Mouse (Mus musculus) kidney, postnatal 14 days (tissue): ENCODE data around the gene Nme3.
A peak's percentile ranks its signal among the peaks of the same experiment; 100 is the strongest.

ENCODE experiments used
- DNase-seq: peaks from one replicate; pipeline ENCODE4 v3.0.0; 2022; ENCODE audit warnings: mixed read lengths

The Nme3 gene

DNA sequence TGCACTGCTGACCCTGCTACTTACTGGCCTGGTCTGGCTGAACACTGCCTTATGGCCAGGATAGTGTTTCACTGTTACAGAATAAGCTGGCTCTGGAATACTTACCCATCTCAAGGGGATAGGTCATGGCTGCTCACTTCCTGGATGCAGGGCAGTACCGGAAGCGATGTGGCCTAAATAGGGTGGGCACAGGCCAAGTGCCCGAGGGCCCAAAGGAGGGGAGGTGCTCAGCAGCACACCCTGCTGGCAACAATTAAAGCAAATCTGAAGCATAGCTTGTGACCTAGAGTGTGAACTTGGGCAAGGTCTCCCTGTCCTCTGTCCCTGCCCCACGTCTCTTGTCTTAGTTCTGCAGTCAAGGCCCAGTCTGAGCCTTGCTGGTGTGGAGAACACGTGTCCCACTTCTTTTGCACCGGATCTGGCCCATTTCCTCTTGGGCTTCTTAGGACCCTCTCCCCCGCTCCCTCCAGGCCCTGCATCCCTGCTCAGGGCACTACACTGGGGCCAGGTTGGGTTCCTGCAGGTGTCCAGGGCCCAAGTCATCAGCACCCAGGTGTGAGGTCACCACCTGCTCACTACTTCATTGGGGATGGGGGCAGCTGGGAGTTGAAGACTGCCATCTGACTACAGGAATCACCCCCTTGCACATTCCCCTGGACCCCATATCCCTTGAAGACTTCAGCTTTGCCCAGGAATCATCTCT, 14.4 kb upstream of the Nme3 start:
- DNase-seq: peak; percentile 54

DNA sequence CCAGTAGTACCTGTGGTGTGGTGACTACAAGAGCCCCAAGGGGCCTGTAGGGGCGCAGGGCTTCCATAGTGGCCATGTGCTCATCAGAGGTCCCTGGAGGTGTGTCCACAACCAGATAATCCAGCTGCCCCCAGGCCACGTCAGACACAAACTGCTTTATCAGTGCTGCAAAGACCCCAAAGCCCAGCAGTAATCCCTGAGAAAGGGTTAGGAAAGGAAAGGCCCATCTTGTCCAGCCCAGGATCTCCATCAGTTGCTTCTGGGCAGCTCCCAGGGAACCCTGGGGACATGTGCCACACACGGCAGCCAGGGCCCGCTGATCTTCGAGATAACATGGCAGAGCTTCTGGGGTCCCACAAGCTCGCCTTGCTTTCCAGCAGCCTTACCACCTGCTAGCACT, 11.9 kb upstream of the Nme3 start:
- DNase-seq: no peak

DNA sequence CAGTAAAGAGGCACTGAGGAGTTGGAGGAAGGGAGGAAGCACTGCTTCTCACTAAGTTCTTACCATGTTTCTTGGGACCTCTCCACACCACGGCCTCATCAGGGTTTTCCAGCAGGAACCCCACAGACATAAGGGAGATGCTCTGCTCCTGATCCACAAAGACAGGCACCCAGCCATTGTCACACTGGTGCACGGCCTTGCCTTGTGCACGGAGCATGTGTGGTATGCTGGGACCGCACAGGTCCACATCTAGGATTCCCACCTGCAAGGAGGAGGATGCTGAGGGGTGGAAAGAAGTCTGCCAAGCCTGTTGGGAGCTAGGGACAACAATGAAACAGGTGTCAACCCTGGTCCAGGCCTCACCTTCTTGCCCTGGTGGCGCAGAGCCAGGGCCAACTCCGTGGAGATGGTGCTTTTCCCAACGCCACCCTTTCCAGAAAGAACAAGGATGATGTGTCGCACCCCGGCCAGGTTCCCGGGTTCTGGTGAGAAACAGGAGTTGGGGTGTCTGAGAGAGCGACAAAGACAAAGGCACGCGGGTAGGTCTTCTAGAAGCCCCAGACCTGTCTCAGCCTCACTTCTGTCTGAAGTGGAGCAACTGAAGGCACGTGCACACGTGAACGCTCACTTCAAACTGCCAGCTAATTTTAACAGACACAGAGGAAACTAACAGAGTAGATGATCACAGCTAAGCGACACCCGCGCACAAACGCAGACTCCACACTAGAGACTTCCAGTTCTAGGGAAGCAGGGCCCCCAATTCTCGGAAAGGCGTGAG, 10.8 kb upstream of the Nme3 start:
- DNase-seq: no peak

DNA sequence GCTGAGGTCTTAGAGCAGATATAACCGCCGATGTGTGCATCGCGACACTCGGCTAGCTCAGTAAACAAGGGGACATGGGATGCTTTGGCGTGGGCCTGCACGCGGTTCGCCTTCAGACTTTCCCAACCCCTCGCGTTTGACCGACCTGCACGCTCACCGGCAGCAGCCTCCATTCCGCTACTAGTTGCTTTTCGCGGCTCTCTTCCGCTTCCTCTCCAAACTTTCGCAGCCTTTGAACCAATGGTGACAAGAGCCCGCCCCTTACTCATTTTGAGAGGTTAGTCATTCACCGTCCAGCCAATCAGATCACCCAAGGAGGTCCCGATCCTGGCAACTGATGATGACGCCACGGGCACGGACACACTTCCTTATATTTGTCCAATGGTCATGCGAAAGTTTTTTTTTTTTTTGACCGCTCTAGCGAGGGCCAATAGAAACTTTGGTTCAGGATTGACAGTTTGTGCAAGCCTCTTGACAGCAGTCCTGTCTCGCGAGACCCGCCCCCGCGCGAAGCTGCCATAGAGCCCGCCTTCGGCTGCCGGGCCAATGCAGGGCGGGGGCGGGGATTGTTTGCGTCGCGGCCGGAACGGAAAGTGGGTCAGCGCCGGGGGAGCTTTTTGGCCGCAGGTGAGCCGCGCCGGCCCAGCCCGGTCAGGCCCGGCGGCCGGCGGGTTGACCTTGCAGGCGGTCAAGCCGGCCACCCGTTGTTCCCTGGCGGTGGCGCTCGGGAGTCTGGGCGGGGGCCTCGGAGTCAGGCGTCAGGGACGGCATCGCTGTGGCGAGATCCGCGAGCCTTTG, 10.0 kb upstream of the Nme3 start, which contains the start of the genes Nubp2 and Spsb3:
TSS of gene Nubp2 (minus strand) at position 216 of the 798 bp plus-strand sequence.
TSS of gene Spsb3 (plus strand) at position 510 of the 798 bp plus-strand sequence.
- peak; percentile 98 for DNase-seq

DNA sequence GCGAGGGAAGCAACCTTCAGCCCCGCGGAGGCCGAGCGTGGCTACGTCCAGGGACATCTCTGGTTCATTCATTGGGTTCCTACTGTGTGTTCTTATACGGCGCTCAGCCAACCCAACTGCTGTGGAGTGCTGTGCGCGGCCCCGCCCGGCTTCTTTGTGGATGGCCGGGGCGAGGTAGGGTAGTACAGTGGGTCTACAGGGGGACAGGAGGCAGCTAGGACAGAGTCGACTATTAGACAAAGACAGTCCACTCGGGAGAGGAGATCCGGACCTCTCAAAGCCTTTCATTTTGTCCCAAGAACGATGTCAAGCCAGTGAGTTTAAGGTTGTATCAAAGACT, 9.4 kb upstream of the Nme3 start:
- no peak for DNase-seq

DNA sequence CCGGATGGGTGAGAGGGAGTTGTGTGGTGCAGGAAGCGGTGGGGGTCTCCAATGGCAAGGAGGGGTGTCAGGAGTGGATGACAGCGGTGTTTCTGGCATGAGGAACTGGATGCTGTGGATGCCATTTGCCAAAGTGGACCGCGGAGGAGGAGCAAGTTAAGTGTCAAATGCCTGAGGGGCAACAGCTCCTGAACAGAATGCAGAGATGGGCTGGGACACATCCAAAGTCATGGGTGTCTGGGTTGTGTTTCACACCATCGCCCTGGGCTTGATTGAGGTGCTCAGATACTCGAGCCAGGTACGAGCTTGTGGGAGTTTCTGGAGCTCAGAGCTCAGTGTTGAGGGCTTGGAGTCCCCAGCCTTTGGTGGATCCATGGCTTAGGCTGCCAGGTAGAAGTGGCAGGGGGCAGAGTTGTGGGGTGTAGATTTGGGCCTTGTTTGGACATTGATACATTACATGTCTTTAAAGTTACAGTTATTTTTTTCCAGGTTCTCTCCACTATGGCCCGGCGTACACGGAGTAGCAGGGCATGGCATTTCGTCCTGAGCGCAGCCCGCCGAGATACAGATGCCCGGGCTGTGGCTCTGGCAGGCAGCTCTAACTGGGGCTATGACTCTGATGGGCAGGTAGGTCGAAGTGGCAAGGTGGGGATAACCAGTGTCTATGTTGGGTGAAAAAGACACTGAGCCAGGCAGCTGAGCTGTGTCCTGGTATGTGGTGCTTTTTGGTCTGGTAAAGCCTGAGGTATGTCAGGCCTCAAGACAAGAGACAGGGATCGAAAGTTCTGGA, 8.8 kb upstream of the Nme3 start:
- DNase-seq: no peak

DNA sequence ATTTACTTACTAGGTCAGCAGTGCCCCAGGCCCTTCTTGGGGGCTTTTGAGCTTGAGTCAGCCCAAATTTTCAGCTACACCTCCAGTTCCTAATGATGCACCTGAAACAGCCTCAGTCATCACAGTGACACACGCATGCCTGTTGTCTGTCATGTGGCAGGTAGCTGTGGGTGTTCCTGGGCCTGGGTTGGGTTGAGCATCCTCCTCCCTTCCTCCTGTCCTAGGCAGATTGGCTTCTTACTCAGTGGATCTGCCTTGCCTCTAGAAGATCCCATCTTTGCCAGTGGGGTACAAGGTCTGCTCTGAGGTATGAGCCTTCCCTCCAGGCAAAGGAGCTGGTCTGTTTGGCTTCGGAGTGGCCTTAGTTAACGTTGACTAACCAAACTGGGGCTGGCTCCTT, 7.4 kb upstream of the Nme3 start:
- no peak for DNase-seq

DNA sequence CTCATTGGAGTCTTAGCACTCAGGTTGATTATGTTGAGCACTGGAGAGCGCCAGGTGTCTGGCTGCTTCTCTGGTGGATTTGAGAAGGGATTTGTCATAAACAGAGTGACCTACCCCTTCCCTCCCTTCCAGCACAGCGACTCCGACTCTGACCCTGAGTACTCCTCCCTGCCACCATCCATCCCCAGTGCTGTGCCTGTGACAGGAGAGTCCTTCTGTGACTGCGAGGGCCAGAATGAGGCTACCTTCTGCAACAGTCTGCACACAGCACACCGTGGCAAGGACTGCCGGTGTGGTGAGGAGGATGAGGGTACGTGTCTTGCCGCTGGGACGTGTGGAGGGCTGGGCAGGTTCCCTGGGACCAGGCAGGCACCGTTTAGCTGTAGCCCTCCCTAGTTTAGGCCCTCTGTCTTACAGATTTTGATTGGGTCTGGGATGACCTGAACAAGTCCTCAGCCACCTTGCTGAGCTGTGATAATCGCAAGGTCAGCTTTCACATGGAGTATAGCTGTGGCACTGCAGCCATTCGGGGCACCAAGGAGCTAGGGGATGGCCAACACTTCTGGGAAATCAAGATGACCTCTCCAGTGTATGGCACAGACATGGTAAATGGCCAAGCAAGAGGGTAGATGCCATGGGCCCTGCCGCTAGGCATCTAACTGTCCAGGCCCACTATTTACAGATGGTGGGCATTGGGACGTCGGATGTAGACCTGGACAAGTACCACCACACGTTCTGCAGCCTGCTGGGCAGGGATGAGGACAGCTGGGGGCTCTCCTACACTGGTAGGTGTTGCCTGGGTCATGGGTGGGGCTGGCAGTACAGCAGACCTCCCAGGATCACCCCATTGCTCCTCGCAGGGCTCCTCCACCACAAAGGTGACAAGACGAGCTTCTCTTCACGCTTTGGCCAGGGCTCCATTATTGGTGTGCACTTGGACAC, 5.9 kb upstream of the Nme3 start:
- DNase-seq: no peak

DNA sequence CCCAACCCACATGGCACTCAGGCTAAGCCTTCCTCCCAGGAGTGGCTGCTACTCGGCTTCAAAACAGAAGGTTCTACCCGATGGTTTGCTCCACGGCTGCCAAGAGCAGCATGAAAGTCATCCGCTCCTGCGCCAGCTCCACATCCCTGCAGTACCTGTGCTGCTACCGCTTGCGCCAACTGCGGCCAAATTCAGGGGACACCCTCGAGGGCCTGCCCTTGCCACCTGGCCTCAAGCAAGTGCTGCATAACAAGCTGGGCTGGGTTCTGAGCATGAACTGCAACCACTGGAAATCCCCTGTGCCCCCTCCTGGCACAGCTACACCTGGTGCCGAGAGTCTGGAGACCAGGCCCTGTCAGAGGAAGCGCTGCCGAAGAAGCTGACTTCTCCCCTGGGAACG, 5.0 kb upstream of the Nme3 start:
- no peak for DNase-seq

DNA sequence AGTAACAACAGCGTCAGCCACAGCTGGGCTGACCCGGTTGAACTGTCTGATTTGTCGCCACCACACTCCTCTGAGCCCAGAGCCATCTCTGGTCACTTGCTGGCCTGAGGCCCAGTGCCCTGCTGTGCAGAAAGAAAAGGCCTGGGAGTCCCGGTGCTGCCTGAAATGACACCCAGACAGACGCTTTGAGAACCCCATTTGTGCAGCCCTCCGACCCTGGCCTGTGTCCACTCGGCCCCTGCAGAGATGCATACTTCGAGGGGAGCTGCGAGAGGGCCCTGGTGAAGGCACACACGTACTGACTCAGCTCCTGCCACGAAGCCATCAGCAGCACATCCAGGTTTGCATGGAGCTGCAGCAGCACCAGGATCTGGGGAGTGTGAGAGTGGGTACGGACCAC, 3.5 kb upstream of the Nme3 start:
- no peak for DNase-seq

DNA sequence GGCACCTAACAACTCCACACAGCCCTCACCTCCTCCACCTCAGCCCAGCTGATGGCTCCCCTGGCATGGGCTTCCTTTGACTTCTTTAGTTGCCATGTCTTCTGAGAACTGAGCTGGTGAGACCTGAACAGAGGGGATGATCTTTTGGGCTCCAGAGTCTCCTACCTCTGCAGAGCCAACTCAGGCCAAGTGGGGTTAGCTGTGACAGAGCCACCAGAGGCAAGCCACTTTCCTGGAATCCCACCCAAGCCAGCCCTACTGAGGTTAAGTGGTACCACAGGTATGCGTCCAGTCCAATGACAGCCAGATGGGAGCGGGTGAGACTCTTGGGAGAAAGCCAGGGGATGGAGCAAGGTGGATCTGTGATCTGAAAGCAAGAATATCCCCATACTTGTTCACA, 3.0 kb upstream of the Nme3 start:
- no peak for DNase-seq

DNA sequence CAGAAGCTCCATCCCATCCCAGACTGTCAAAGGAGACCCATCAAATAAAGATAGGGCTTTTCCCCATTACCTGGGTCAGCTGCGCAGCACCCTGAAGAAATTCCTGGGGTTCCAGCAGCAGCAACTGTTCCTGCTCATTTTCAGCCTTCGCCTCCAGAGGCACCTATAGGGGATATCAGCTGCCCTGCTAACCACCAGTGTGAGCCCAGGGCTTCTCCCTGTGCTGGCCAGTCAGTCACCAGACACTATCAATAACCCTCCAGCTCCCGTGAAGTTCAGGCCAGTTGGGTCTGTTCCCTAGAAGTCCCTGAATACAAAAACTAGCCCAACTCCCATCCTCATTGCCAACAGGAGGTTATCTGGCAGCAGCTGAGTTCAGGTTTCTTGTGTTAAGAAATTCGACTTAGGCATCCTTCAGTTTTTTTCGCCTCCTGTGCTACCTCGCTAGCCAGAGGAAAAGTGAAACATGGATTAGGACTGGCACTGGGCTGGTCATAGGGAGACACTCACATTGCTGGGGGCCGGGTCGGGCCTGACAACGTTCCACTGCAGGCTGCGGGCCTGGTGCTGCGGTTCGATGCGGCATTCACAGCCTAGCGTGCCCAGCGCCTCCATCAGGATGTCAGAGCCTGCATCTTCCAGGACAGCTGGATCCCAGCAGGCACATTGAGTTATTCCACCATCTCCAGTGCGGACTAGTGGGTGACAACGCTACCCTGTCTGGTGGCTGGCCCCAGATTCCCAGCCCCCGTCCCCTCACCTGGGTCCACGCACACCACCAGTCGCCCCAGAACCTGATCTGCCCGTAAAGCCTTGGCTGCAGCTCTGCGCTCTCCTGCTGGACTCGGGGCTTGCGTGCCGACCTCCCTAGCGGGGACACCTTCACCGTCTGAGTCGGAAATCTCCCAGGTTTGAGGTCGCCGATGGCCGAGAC, 2.0 kb upstream of the Nme3 start:
- no peak for DNase-seq

DNA sequence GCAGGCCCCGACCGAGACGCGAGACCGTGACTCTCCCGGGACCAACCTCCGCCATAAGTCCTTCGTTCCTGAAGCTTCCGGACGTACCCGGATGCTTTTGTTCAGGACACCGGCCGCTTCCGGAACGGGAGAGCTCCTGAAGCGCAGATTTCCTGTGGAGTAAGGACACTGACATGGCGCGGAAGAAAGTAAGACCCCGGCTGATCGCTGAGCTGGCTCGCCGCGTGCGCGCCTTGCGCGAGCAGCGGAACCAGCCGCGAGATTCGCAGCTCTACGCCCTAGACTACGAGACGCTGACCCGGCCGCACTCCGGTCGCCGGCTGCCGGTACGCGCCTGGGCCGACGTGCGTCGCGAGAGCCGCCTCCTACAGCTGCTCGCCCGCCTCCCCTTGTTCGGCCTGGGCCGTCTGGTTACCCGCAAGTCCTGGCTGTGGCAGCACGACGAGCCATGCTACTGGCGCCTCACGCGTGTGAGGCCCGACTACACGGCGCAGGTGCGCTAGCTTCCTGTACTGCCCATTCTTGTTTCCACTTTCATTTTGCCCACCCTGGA, 1.2 kb upstream of the Nme3 start, which contains the start of the genes Eme2 and Mrps34:
TSS of gene Eme2 (minus strand) at position 93 of the 553 bp plus-strand sequence.
TSS of gene Mrps34 (plus strand) at position 122 of the 553 bp plus-strand sequence.
- peak; percentile 89 for DNase-seq

DNA sequence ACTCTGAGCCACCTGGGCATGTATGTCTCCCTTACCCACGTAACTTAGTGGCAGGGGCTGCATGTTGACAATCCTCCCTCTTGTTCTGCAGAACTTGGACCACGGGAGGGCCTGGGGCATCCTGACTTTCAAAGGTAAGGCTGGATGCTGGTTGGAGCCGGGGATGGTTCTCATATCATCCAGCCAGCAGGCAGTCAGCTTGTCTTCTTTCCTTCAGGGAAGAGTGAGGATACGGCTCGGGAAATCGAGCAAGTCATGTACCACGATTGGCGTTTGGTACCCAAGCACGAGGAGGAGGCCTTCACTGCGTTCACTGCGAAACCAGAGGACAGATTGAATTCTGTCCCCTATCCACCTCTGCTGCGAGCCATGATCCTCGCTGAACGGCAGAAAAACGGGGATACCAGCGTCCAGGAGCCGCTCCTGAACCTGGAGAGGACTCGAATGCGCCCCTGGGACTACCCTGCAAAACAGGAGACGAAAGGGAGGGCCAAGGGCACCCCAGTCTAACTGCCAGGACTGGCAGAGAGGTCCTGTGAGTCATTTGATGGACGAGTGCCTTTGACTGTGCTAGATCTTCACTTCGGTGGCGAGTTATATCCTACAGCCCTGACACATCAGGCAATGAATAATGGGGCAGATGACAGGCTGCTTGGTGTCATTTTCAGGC, 594 bp upstream of the Nme3 start:
- DNase-seq: no peak

DNA sequence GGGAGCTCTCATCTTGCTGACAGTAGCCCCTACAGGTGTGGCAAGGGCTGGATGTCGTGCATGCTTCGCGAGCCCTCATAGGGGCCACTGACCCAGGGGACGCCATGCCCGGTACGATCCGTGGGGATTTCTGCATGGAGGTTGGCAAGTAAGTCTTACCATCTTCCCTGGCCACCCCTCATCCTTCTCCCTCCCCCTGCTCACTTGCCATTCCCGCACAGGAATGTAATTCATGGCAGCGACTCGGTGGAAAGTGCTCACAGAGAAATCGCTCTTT, 631 bp downstream of the Nme3 start:
- no peak for DNase-seq

DNA sequence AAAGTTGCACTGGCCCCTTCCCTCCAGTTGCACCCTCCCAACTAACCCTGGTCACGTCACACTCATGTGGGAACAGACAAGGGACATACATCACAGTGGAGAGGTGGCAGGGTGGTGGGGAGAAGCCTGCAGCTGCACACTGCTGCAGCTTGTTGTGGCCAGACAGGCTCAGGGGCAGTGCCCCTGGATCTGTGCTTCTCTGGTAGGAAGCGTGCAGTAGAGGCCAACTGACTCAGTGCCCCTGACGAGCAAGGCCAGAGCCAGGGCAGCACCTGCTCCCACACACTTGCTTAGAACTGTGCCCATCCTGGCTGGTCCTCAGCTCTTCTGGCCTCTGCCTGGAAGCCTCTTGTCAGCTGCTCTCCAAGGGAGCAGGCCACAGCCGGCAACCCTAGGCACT, 1.3 kb downstream of the Nme3 start:
- DNase-seq: no peak

DNA sequence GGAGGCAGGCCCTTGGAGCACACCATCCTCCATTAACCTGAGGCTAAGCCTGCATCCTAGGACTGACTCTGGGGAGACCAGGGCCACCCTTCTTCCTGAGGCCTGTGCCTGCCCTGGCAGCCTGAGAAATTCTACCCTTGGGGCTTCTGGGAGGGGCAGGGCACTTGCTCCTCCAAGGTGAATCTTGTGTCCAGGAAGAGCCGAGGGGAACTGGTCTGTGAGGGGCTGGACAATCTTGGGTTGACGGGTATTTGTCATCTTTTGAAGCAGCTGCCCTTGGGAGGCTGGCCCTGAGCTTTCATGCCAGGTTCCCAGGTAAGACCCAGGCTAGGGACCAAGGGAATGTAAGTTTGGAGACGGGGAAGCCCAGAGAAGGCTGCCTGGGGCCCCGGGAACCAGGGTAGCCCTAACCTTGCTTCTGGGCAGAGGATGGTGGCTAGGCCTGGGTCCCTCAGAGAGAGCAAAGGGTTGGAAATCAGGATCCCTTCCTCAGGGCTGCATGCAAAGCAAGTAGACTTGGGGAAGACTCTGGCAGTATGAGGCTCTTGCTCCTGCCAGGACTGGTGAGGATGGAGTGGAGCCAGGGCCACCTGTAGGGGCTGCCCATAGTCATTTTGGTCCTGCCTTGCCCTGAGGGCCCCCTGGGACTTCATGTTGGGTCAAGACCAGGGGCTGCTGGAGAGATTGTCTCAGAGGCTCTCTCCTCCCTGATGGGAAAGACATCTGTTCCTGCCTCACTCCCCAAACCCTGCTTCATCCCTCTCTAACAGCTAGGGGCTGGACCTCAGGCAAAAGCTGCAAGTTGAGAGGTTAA, 1.9 kb downstream of the Nme3 start:
- DNase-seq: no peak

DNA sequence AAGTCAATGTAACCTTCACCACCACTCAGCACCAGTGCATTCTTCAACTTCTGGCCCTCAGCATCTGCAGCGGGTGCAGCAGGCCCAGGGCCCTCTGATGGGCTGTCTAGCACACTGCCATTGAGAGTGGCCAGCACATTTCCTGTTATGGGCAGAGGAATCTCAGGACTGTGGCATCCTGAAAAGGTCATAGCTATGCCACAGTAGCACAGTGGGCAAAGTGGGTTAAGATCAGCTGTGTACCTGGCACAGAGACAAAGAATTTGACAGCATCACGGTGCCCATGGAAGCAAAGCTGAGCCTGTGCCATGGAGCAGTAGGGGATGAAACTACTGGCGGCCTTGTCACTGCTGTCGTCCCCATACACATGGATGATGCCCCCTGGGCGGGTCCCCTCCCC, 2.9 kb downstream of the Nme3 start:
- DNase-seq: no peak

DNA sequence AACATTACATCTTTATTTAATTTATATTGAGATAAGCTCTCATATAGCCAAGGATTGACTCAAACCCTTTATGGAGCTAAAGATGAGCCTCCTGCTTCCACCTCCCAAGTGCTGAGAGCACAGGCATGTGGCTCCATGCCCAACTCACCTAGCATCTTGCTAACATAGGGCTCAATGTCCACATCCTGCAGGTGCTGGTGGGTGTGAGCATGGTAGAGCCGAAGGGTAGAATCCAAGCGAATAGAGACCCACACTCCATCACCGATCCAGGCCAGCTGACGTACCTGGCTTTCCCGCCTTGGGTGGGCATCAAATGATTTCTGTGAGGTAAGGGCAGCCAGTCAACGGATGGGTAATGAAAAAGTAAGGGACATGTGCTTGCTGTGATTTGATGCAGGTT, 3.7 kb downstream of the Nme3 start:
- no peak for DNase-seq
